Mouse (Mus musculus): Measurements from ENCODE around the gene Tmpo. TPM values are rescaled to one million over a fixed set of nuclear protein-coding genes. Genes with fewer than 3 reads are reported as not detected.

Tmpo gene
- polyA plus RNA-seq (2012; rRNA removed): 390 and 423 TPM in 2 replicates

DNA sequence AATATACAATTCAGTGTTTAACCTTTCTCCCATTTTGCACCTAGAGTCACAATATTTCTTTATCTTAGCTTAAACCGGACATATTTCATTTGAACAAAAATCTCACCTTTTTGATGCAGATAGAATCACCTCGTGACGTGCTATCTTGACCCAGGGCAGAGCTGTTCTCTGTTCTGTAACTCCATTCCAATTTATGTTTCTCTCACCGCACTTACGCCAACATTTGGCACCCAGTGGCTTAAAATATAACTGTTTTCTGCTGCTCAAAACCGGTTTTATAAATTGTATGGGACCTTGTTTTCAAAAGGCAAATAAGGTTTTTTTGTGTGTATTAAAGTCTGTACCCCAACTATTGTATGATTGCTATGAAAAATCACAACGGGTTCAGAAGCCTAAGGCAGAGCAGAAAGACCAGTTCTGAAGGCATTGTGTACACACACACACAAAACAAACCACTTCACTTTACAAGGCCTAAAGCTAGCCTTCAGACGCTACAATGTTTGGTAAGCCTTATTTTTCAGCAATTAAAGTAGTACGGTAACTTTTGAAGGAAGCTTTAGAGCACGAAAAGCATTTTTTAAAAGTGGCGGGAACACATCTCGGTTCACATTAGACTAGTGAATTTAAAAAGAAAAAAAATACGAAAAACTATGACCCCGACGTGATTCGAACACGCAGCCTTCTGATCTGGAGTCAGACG, at the start of gene Tmpo:
Tmpo (minus strand) TSS at position 555 of the 700 bp plus-strand sequence.

DNA sequence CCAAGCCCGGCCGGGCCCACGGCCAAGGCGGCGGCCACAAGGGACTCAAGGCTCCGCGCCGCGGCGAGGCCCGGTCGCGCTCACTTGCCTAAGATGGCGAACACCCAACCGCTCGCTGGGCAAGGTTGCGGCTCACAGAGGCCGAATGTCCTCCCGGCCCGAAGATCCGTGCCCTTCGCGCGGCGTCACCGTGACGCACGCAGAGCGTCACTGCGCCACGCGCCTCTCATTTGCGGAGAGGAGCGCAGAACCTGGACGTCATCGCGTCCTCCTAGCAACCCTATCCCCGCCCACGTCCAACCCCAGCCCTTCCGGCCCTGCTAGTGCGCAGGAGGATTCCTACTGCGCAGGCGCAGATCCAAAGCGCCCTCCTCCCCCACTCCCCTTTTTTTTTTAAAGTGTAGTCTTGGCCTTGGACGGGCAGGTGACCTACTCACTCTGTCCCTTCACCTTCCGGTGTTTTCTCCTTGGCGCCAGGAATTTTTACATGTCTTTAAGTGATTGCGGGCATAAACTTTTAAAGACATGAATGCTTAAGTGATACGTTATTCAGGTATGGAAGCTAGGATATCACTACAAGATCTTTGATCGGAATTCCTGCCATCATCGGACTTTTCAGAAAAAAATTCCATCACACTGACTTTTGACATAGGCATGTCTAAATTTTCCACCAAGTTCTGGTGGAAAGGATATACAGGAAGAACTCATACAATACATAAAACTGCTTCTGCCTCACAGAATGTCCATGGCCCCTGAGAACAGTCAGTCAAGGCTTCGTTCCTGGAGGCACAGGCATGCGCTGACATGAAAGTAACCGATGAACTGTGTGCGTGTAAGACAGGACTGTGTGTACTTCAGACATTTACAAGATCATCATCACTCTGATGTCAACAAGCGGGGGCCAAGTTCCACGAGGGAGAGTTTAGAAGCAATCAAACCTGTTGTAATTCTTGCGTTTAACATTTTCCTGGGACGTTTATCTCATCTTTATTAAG, 57.0 kb downstream of the Tmpo start, which contains the start of gene Slc25a3:
Slc25a3 (minus strand) TSS at position 232 of the 995 bp plus-strand sequence.

Other genes starting within 250 kb of the Tmpo start
- gene Apaf1, start 98.5 kb downstream of the Tmpo start, polyA plus RNA-seq (2012; rRNA removed): 34.9 and 37.3 TPM in 2 replicates
- 16.1 and 17.8 TPM in 2 replicates for gene Ikbip, start 98.4 kb downstream of the Tmpo start, polyA plus RNA-seq (2012; rRNA removed)
- gene Slc25a3, start 57.3 kb downstream of the Tmpo start, polyA plus RNA-seq (2012; rRNA removed): 325 and 420 TPM in 2 replicates

All from central nervous system, embryonic 11.5 days (tissue).